Mouse (Mus musculus): ENCODE measurements around the gene Serpina3c.

The Serpina3c gene

DNA sequence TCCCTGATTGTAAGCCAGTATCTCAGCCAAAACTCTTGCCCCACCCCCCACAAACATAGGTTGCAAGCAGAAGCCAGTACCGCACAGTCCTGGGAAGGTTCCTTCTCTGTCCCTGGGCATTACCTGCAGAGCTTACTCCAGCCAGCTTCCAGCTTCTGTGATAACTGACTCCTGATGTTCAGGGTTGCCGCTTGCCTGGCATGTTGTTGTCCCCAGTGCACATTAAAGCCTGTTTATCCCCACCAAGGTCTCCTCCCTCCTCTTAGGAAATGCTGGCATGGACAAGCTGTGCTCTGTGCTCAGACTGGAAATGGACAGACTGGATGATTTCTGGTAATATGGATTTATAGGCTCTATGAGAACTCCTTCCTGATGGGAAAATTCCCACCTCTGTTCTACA, at the start of gene Serpina3c:
Gene Serpina3c (minus strand): TSS at position 215 of the 400 bp plus-strand sequence.
- in situ Hi-C loops (cut with MboI, MseI) = no loop called here

DNA sequence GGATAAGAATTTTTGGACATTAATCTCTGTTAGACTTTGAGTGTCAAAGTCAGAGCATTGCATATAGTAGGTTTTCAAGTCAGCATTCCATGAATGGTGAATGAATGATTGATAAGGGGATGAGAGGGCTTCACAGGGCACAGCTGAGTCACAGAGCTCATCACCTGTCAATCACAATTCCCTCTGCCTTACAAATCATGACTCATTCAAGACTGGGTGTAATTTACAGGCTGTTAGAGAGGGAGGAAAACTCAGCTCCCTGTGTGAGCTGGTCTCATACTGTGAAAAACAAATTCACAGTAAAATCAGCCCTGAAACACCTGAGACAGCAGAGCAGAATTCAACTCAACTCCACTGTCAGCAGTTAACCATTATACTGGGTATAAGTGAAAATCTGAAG, 37.2 kb upstream of the Serpina3c start:
- in situ Hi-C loops (cut with MboI, MseI) = no loop called here

DNA sequence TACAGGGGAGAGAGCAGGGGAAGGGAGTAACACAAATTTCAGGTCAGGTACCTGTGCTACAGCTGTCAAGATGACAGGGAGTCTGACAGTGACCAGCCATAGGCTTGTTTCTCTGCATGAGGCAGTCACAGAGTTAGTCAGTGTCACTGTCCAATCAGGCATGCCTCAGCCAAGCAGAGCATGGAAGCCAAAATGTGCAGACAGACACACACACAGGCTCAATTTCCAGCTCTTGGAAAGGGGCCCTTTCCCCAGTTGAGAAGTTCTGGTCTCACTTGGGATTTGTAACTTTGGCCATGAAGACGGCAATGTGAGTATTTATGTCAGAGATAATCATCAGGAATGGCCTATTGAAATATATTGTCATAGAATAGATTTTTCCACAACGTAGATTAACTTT, 35.6 kb upstream of the Serpina3c start:
- in situ Hi-C loops (cut with MboI, MseI) = no loop called here

DNA sequence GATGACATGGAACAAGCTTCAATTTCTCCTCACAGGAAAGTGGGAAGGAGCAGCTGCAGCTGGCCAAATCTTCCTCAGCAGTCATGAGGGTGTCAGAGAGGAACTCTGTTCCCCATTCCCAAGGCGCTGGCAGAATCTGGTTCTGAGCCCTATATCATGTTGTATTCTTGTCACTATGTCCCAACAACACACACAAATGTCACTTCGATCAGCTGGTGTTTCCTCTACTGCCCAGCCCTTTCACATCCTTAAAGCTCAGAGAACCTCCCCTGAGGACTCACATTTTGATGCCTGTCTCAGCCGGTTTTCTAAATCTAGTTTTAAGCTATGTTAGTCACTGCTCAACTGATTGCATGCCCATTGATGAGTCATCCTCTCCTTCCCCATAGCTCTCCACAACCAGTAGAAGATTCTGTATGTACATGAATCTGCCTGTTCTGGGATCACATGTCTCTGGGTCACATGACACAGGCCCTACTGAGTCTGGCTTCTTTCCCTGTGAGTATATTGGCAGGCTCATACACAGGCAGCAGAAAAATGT, 32.4 kb upstream of the Serpina3c start:
- in situ Hi-C loops (cut with MboI, MseI) = no loop called here

DNA sequence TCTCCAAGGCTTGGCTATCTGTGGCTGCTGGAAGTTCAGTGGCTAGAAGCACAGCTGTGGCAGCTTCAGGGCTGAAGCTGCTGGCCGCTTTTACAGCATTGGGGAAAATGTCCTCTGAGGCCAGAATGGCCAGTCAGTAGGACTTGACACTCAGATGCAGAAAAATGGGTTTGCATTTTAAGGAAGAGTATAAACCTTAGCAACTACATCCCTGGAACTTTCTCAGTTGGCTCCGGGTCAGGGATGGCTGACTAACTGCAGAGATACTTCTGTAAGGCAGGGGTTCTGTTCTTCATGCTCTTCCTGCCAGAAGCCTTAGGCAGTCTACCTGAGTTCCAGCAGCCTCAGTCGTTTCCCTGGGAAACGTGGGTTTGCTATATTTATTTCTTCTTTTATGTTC, 31.4 kb upstream of the Serpina3c start:
- in situ Hi-C loops (cut with MboI, MseI) = no loop called here

DNA sequence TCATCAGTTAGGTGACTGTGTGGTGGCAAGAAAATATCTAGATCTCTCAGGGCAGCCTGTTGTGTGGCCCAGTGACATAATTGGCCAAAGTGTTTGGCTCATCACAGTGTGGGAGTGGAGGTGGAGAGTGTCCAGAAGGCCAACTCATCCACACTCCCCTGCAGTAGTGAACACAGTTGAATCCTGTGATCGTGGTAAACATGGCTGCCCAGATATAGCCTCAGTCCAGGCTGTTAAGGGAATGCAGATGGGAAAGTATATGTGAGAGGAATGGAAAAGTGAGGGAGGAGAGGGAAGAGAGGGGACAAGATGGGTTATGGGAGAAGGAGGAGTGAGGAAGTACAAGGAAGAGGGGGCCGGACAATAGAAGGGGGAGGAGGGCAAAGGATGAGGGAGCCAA, 25.3 kb upstream of the Serpina3c start:
- in situ Hi-C loops (cut with MboI, MseI) = no loop called here

DNA sequence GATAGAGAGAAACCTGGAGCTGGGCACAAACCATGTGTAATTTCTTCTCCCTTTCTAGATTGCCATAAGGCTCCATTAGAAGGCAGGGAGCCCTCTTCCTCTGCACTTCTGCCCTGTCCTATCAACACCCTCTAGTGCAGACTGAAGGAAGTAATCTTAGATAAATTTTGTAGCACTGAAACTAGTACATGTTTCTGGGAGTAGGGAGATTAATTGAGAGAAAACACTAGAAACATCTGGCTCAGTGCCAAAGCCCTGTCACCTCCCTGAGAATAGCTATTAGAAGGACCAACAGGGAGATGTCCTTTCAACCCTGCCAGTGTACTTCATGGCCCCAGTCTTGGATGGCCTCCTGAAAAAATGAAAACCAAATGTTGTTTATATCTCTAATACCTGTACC, 24.9 kb upstream of the Serpina3c start:
- in situ Hi-C loops (cut with MboI, MseI) = no loop called here

DNA sequence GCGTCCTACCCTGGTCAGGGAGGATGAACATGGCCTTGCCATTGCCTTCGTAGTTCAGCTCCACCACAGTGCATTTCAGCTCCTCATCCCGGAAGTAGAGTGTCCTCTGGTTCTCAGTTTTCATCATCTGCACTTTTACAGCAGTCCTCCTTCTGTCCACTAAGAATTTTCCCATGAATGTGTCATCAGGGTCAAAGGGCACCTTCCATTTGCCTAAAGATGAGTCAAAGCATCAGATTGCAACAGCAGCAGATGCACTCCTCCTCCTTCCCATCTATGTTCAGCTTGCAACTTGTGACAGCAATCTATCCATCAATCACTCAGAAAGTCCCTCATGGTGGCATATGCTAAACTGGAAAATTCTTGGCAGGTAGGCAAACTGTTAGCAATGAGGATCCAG, 22.0 kb upstream of the Serpina3c start:
- in situ Hi-C loops (cut with MboI, MseI) = no loop called here

DNA sequence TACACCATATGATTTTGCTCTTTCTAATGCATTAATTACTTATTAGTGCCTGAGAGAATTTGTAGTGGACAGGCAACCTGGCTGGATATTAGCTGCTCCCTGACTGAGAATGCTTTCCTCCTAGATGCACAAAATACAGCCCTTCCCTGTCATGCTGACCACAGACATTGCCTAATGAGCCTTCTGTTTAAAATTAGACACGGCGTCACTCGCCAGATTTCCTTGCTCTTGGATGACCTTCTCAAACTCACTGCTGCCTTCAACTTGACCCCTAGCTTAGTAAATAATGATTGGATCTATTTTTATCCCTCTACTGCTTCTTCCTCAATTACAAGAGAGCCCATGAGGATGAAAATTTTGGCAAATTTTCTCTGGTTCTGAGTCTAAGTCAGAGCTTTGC, 21.1 kb upstream of the Serpina3c start:
- in situ Hi-C loops (cut with MboI, MseI) = no loop called here

DNA sequence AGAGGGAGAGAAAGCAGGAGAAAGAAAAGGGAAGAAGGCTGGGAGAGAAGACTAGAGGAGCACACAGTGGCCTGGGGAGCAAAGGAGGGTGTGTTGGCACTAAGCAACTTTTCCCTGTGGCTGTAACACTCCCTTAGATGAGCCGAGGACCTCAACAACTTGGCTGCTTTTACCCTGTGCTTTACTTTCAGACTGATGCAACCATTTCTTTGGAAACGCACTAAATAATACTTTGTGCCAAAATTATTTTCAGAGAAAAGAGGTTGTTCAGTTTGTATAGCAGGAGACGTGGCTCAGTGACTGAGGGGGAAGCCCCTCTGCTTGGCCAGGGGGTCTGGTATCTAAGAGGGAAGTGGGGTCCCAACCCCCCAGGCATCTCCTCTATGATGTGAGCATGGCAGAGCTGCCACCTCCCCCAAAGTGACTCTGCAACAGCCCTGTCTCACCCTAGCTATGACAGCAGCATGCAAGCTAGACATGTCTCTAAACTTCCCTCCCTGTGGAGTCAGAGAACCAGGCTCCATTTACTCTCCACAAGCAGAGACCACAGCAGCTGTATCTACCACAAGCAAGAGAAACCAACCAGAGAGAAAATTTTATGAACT, 527 bp downstream of the Serpina3c start:
- in situ Hi-C loops (cut with MboI, MseI) = no loop called here

DNA sequence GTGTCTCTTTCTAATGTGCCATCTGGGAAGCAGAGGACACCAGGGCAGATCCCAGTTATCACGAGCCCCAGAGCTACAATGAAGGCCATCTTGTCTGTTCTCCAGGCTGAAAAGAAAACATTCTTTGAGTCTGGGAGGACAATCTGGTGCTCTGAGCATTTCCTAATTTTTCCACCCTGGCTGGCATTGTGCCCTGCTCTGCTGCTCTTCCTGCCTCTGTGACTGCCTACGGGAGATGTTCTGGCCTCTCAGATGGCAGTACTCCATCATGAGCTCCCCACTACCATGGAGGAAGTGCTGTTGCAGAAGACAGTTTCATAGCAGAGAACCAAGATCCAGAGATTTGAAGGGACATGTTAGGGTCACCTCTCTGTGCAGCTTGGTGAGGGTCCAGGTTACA, 1.7 kb downstream of the Serpina3c start:
- in situ Hi-C loops (cut with MboI, MseI) = no loop called here

DNA sequence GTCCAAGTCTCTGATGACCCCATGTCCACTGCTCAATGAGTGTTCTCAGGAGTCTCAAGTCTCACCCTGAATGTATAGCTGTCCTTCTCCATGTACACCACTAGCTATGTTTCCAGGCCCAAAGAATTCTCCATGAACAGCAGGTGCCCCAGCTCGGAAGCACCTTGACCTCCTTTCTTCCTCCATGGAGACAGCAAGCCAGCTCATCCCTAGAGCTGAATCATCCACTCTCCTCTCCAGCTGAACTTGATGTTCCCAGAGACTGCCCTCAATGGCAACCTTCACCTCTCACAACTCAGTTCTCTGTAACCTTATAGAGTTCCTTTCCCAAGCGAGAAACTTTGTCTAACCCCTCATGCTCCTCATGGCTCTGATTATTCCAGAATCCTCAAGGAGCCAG, 8.1 kb downstream of the Serpina3c start:
- in situ Hi-C loops (cut with MboI, MseI) = no loop called here

DNA sequence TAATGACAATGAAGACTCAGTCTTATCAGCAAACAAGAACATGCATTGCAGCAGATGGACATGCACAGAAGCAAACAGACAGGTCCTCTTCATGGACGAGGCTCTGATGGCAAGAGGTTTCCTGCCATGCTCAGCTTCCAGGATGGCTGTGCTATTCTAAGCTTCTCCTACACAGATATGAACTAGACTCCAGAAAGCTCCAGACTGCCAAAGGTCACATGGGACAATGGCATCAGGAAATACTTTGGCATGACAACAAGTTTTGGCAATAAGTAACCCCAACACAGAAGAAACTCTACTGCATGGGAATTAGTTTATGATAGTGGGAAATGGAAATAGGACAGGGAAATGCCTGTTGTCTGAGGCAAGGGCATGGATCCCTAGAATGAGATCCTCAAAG, 10.4 kb downstream of the Serpina3c start:
- in situ Hi-C loops (cut with MboI, MseI) = no loop called here

DNA sequence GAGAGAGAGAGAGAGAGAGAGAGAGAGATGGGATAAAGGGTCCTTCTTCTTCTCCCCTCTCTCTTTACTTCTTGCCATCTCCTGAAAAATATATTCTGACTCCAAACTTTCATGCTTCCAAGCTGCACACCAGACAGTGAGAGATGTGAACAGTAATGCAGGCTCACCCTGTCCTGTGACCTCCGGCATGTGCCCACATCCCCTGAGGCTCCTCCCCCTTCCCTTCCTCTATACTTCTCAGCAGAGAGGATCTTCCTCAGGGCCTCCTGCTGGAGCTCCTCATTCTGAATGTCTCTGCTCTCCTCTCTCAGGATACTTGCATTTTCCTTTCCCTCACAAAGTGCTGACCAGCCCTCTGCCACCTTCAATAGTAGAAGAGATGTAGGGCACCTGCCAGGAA, 11.2 kb downstream of the Serpina3c start:
- in situ Hi-C loops (cut with MboI, MseI) = no loop called here

DNA sequence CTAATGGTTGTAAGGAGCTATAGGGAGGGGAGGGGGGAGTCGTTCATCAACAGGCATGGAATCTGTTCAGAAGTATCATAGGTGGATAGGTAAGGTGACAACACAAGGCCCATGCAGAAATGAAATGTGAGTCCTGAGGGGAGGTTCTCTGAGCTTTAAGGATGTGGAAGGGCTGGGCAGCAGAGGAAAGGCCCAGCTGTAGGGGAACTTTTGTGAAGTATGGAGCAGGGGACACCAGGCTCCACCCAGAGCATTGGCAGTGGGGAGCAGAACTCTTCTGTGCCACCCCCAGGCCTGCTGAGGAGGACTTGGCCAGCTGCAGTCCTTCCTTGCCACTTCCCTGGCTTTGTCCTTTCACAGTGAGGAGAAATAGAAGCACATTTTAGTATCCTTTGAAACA, 12.2 kb downstream of the Serpina3c start:
- in situ Hi-C loops (cut with MboI, MseI) = no loop called here

DNA sequence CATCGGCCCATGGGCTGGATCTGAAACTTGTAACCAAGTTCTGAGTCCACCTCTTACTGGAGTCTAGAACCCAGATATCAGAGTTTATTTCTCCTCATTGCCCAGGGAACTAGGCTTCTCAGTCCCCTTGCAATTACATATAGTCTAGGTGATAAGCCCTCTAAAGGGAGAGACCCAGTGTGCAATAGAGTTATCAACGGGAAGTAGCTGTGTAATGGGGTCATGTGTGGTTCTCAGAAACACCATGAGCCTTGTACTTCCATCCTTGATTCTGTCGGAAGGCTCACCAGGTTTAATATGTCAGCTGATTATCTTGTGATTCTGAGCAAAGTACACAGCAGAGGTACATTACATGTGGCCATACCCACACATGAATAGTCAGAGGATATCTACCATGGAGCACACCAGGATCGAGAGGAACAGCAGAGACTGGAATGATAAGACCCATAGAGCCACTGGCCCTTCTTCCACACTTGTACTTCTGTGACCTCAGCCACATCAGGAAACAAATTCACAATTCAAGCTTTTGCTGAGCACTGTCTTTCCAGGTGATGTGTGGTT, 13.0 kb downstream of the Serpina3c start:
- in situ Hi-C loops (cut with MboI, MseI) = no loop called here

DNA sequence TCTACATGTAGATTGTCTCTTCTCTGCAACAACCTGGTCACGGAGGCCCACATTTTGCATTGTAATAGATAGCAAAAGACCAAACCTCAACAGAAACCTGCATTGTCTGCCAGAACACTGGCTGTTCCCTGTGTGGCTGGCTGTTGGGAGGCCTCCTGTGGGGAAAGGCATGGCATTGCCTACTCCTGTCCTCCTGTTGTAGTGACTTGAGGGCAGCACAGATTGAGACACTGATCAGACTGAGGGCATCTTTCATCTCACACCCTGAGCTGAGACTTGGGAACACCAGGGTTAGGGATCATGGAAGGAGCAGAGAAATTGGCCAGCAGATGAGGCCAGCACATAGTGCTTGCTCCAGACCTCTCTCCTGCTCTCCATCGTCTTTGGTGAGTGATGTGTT, 15.5 kb downstream of the Serpina3c start:
- in situ Hi-C loops (cut with MboI, MseI) = no loop called here

DNA sequence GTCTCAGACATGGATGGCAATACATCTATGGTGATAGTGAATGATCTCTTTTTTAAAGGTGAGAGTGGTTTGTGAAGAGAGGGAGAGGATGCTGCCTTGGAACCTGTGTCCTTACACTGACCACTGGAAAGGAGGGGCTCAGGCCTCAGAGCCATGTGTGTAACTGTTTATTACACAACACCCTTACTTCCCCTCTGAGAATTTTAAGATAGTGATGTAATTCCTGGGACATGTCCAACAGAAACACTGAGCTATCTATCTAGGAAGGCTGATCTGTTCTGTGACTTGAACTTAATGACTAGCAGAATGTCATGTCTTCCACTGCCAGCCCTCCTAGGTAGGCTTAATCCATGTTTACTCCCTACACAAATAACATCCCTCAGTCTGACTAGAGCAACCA, 22.6 kb downstream of the Serpina3c start:
- in situ Hi-C loops (cut with MboI, MseI) = no loop called here

DNA sequence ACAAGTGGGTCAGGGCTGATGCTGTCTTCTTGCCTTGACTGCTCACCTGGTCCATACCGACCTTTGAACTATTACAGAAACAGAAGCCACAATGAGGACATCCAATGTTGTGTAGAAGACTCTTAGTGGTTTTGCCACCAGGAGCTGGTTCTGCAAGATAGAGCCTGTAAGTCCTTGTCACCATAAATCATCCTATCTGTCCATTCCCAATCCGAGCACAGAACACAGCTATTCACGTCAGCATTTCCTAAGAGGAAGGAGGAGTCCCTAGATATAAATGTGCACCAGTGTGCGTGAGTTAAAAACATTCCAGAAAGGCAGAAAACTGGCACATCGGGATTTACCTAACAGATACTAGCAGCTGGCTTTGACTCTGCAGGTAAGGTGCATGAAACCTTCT, 26.0 kb downstream of the Serpina3c start, which contains the start of gene Serpina3b:
Gene Serpina3b (plus strand): TSS at position 301 of the 400 bp plus-strand sequence.
- in situ Hi-C loops (cut with MboI, MseI) = no loop called here

DNA sequence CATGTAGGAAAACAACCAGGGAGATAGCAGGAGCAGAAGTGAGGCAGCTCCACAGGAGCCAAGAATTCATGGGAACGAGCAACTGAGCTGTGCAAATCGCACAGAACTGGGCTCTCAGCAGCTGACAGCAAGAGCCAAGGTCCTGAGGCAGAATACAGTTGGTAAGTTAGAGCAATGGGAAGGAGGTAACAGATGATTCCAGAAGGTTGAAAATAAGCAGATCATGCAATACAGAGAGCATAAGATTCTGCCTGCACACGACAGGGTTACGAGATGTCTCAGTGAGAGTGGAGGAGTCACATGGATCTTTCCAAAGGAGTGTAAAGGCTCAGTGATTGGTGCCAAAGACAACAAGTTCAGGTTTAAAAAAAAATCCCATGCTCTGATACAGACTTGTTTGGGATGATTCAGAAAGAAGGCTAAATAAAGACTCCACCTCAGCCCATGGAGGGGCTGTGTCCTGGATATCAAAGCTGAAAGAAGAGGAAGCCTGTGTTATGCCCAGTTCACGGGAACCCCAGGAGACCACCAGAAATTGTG, 28.6 kb downstream of the Serpina3c start:
- in situ Hi-C loops (cut with MboI, MseI) = no loop called here

DNA sequence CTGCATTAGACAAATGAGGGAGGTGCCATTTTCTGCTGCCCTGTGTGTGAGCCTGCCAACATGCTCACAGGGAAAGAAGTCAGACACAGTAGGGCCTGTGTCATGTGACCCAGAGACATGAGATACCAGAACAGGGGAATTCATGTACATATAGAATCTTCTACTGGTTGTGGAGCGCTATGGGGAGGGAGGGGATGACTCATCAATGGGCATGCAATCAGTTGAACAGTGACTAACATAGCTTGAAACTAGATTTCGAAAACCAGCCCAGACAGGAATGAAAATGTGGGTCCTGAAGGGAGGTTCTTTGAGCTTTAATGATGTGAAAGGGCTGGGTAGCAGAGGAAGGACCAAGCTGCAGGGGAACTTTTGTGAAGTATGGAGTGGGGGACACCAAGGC, 29.7 kb downstream of the Serpina3c start:
- in situ Hi-C loops (cut with MboI, MseI) = no loop called here

DNA sequence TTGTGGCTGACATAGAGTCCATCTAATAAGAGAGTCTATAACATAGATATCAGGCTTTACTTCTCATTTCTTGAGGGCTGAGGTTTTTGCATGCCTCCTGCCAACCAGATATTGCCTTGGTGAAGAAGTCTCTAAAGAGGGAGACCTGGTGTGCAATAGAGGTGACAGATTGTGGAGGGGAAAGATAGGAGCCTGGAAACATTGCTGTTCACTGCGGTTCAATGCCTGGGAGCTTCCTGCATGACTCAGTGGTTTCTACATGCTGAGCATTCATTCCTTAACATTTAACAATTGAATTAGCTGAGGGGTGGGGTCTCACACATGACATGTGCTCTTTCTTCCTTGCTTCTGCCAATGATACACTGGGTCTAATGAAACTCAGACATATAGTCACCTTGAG, 30.6 kb downstream of the Serpina3c start:
- in situ Hi-C loops (cut with MboI, MseI) = no loop called here

DNA sequence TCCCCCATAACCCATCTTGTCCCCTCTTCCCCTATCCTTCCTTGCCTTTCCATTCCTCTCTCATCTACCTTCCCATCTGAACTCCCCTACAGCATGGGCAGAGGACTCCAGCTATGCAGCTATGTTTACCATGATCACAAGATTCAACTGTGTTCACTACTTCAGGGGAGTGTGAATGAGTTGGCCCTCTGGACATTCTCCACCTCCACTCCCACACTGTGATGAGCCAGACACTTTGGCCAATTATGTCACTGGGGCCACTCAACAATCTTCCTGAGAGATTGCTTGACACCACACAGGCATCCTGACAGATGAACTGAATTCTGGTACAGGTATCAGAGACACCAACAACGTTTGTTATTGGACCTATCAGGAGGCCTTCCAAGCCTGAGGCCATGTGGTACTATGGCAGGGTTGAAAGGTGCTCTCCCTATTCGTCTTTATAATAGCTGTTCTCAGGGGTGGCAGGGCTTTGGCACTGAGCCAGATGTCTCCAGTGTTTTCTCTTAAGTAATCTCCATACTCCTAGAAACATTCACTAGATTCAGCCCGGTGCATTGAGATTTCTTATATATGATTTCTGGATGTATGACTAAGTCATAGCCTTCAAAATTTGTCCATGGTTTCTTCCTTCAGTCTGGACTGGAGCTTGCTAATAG, 38.6 kb downstream of the Serpina3c start:
- in situ Hi-C loops (cut with MboI, MseI) = no loop called here
